Mouse (Mus musculus) embryonic fibroblast, embryonic 13.5 days (primary cell): ENCODE results near the gene Hspbap1. TPM values are rescaled to one million over a fixed set of nuclear protein-coding genes. Genes with fewer than 3 reads are reported as not detected.

Experiments used
- H3K27ac ChIP-seq: 2 replicates; pipeline ENCODE4 v1.5.1; 2012; ENCODE audit warnings: low read length, control low read depth, inconsistent platforms; ENCODE audit not compliant: insufficient read depth
- H3K4me1 ChIP-seq: 2 replicates; pipeline ENCODE4 v1.6.1; 2011; ENCODE audit warnings: low read length; ENCODE audit not compliant: control insufficient read depth, insufficient read depth
- H3K4me3 ChIP-seq: 2 replicates; pipeline ENCODE4 v1.5.1; 2011; ENCODE audit warnings: mild to moderate bottlenecking, control low read depth, low read length; ENCODE audit not compliant: insufficient read depth
- CTCF ChIP-seq: IDR thresholded peaks from 2 replicates; pipeline ENCODE4 v1.5.1; 2011; ENCODE audit warnings: mild to moderate bottlenecking, control low read depth, low read length, moderate library complexity, borderline replicate concordance; ENCODE audit not compliant: insufficient read depth
- POLR2A ChIP-seq: IDR thresholded peaks from 2 replicates; pipeline ENCODE4 v1.6.1; 2011; ENCODE audit warnings: low read depth, mild to moderate bottlenecking, control low read depth, low read length, moderate library complexity
- polyA plus RNA-seq: library from polyadenylated mRNA; stranded (reverse); fragments of >200 nt; gene quantifications from 2 replicates; pipeline ENCODE4 v1.2.4, GENCODE M21; 2011; ENCODE audit warnings: low read depth; ENCODE audit not compliant: missing spikeins, insufficient read length

The Hspbap1 gene
- polyA plus RNA-seq, 1 experiment = 10.8 TPM

- Histone ChIP-seq H3K27ac (no peak within 1 kb of the TSS), H3K4me3 (peak within 1 kb of the TSS; percentile 74), H3K4me1 (no peaks in the 10 kb centered on the region)
- peak; percentile 39 for TF ChIP-seq POLR2A
- no peak for TF ChIP-seq CTCF
Observed at GRCm38 (mm10) chr16:35871048-35871851, 101.1 kb downstream of the Hspbap1 start, which contains the start of gene Parp14. Parp14 (minus strand) TSS chr16:35871544.

GRCm38 (mm10) chr16:35871898-35872297 lies 101.7 kb downstream of the Hspbap1 start:
- no peak for TF ChIP-seq CTCF
- TF ChIP-seq POLR2A = no peak
- Histone ChIP-seq H3K4me1 (no peaks in the 10 kb centered on the region), H3K27ac (no peak overlapping the region), H3K4me3 (no peak overlapping the region)

DNA sequence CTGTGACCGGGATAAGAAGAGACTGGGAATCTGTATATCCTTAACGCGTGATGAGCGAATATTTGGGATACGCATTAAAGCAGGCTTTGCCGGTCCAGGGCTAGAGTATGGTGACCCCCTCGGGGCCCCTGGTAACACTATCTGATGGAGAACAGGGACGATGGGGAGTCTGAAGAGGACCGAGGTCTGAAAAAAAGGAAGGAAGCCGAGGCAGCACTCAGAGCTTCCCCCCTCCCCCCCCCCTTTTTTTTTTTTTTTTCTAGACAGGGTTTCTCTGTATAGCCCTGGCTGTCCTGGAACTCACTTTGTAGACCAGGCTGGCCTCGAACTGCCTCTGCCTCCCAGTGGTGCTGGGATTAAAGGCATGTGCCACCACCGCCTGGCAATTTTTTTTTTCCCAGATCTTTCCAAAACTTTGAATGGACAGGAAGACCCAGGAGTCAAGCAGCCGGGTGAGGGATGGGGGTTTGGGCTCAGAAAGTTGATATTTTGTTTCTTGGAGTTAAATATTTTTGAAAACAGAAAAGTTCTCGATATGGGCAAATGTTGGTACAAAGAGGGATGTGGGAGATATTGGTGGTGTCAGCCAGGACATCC lies 102.3 kb downstream of the Hspbap1 start:
- Histone ChIP-seq H3K4me3 (no peak overlapping the region), H3K4me1 (no peaks in the 10 kb centered on the region), H3K27ac (no peak overlapping the region)
- TF ChIP-seq CTCF (no peak), POLR2A (no peak)

- no peak for TF ChIP-seq POLR2A
- peak; percentile 35; the same call in 1 of the 2 replicates for TF ChIP-seq CTCF
- H3K4me3 ChIP-seq = no peak overlapping the region
- no peak overlapping the region for H3K27ac ChIP-seq
- no peaks in the 10 kb centered on the region for H3K4me1 ChIP-seq
Observed at GRCm38 (mm10) chr16:35874416-35874815, 104.2 kb downstream of the Hspbap1 start.

Other genes with a start within 250 kb of the Hspbap1 start
- gene Sema5b, start 229.2 kb upstream of the Hspbap1 start, polyA plus RNA-seq = 1.3 TPM in 2 replicates
- 25.1 and 27.6 TPM in 2 replicates for gene Dirc2, start 1.0 kb upstream of the Hspbap1 start, polyA plus RNA-seq
- 6.0 and 7.4 TPM in 2 replicates for gene Parp14, start 101.2 kb downstream of the Hspbap1 start, polyA plus RNA-seq
- 19.8 and 26.5 TPM in 2 replicates for gene Parp9, start 168.1 kb downstream of the Hspbap1 start, polyA plus RNA-seq
- 10.2 and 12.9 TPM in 2 replicates for gene Dtx3l, start 168.8 kb downstream of the Hspbap1 start, polyA plus RNA-seq
- gene Kpna1, start 208.4 kb downstream of the Hspbap1 start, polyA plus RNA-seq = 83.9 and 86.7 TPM in 2 replicates